Mouse (Mus musculus) brain, embryonic 14.5 days (tissue): ENCODE data around the gene Pm20d1. TPM values are rescaled to one million over a fixed set of nuclear protein-coding genes. Genes with fewer than 3 reads are reported as not detected.
A peak's percentile ranks its signal among the peaks of the same experiment; 100 is the strongest.

ENCODE experiments used
- DNase-seq: peaks from one replicate; pipeline ENCODE4 v3.0.0-alpha.2; 2011; ENCODE audit warnings: low read depth
- CTCF ChIP-seq: fragments of 200-500 bp; IDR thresholded peaks from 2 replicates; pipeline ENCODE4 v1.5.1; 2012; ENCODE audit warnings: inconsistent platforms, mild to moderate bottlenecking, moderate library complexity, borderline replicate concordance; ENCODE audit not compliant: insufficient read depth, insufficient read length; ENCODE audit errors: extremely low read depth
- POLR2A ChIP-seq: fragments of 200-500 bp; IDR thresholded peaks from 2 replicates; pipeline ENCODE4 v1.6.1; 2012; ENCODE audit warnings: mild to moderate bottlenecking, inconsistent platforms, borderline replicate concordance; ENCODE audit not compliant: poor library complexity, insufficient read depth, insufficient read length, severe bottlenecking; ENCODE audit errors: extremely low read depth
- polyA plus RNA-seq: library from polyadenylated mRNA; depleted of rRNA; stranded (reverse); fragments of >200 nt; gene quantifications from 2 replicates; pipeline ENCODE4 v1.2.3, GENCODE M21; 2012

Gene Pm20d1
- polyA plus RNA-seq, 1 experiment, result 0.19 TPM

DNA sequence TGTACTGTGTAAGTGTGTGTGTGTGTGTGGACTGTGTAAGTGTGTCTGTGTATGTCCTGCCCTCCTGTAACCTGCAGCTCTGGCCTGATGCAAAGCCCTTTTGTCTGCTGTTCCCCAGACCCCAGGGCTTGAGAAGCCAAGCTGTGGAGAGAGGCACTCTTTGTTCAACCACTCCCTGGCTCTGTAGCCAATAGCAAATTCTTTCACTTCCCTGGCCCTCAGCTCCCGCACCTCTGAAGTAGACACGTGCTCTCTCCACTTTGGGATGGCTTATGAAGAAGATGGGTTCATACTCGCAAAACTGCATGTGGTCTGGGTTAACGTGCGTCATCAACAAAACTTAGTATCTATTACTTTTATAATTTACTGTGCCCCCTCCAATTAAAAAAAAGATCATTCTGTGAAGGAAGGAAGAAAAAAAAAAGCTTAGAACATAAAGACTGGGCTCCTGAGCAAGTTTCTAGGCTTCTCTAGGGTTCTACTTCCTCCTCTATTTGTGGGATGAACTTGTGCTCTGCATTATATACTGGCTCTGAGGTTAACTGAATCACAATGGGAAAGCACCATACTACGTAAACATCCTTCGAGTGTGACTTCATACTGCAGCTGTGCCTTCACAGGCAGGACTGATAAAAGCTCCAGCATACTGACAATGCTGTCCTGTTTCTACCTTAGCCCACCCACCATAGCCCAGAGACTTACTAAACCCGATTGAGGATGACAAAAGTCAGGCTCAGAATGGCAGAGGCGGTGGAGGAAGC lies 37.3 kb upstream of the Pm20d1 start:
- peak; percentile 23 for DNase-seq
- no peak for TF ChIP-seq CTCF
- no peak for TF ChIP-seq POLR2A

GRCm38 (mm10) chr1:131760428-131760820 lies 36.8 kb upstream of the Pm20d1 start:
- no peak for DNase-seq
- TF ChIP-seq CTCF, result no peak
- no peak for TF ChIP-seq POLR2A

DNA sequence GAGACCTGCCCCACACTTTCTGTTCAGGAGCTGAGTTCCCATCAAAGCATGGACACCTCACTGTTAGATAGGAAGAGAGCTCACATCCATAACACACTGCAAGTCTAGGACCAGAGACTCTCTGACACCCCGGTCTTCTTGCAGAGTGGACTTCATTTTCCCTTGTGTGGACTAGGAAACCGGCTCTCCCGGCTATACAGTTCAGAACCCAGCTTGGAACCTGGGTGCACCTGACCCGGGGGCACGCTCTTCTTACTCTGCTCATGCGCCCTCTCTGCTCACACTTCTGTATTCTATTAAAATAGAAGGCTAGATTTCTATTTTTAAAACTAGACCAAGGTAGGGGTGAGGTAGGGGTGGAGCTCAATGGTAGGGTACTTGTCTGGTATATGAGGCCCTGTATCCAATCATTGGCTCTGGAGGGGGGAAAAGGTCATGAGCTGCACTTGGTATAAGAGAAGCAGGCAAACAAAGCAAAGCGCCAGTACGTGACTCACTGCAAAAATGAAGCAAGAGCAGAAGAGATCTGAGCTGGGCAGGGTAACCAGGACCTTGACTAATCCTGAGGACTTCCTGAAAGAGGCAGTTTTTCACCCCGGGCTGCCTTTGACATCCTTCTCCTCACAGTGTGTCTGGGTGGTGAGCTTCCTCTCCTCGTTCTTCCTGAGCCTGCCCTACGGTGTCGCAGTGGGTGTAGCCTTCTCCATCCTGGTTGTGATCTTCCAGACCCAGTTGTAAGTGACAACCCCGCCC lies 35.9 kb upstream of the Pm20d1 start:
- TF ChIP-seq POLR2A, result no peak
- TF ChIP-seq CTCF, result no peak
- DNase-seq, result no peak

GRCm38 (mm10) chr1:131763683-131764082 lies 33.5 kb upstream of the Pm20d1 start:
- no peak for DNase-seq
- TF ChIP-seq CTCF (no peak), POLR2A (no peak)

GRCm38 (mm10) chr1:131764581-131765338 lies 32.4 kb upstream of the Pm20d1 start:
- TF ChIP-seq POLR2A (no peak), CTCF (no peak)

DNA sequence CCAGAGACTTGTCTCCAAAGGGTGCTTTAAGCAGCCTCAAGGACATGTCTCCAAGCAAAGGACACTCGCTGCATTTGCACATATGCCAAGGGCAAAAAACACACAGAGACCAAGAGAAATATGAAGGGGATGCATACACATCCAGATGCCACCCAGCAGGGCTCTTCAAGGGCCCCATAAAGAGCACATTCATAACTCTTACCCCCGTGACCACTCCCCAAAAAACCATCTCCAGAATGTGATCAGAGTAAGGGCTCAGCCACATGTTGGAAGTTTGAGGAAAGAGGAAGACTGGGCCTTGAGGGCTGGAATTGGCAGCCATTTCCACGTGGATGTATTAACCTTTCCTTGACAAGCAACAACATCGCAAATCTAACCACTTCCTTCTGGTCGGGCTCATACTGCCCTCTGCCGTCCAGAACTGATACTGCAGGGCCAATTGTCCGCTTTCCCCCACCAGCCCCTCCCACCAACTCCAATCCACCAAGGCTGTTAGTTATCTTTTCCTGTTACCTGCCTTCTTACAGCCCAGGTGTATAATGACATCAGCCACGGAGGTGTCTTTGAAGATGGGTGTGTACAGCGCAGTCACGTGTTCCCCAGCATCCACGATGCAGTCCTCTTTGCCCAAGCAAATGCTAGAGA lies 31.7 kb upstream of the Pm20d1 start:
- DNase-seq, result peak; percentile 84
- TF ChIP-seq POLR2A, result no peak
- peak; percentile 99 for TF ChIP-seq CTCF

More at GRCm38 (mm10) chr1:131764581-131765338, 32.4 kb upstream of the Pm20d1 start:
- no peak for DNase-seq

DNA sequence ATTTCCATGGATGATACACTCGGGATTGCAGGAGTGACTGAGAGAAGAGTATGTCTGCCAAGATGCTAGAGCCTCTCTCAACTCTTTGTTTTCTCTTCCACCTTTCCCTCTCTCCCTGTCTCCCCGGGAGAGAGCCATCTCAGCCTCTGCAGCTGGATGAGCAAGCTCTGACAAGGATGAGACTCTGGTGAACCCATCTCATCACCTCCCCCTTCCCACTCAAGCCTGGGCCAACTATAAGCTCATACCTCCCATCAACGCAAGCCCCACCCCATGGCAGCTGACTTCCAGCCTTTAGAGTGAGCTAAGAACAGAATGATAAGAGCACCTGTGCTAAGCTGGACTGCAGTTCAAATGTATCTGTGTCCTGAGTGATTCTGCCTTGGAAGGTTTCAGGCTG lies 27.9 kb upstream of the Pm20d1 start:
- TF ChIP-seq POLR2A (no peak), CTCF (no peak)
- DNase-seq, result no peak

GRCm38 (mm10) chr1:131770656-131771055 lies 26.5 kb upstream of the Pm20d1 start:
- peak; percentile 96 for DNase-seq
- no peak for TF ChIP-seq POLR2A
- no peak for TF ChIP-seq CTCF

DNA sequence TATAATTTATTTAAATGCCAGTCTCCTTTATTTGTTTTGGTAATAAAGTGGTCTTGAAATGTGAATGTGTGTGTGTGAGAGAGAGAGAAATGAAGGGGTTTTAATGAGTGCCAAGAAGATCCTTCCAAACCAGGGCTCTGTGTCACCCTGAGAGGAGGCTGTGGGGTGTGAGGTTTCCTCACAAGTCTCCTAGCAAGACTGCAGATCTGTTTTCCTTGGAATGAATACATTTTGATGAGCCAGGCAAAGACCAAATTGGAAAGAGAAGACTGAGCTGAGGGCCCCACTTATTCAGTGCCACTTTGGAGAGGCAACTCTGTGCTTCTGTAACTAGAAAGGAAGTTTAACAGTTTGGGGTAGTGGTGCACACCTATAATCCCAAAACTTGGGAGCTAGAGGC lies 25.7 kb upstream of the Pm20d1 start:
- no peak for TF ChIP-seq CTCF
- no peak for TF ChIP-seq POLR2A
- DNase-seq, result no peak

GRCm38 (mm10) chr1:131794591-131794990 lies 2.6 kb upstream of the Pm20d1 start:
- peak; percentile 69 for DNase-seq
- TF ChIP-seq POLR2A (no peak), CTCF (no peak)

- no peak for DNase-seq
- TF ChIP-seq CTCF, result no peak
- no peak for TF ChIP-seq POLR2A
These were observed 2.0 kb upstream of the Pm20d1 start for GRCm38 (mm10) chr1:131795171-131795570.
